ENCODE assay signal across 10 mouse cellular contexts in the genomic region with DNA sequence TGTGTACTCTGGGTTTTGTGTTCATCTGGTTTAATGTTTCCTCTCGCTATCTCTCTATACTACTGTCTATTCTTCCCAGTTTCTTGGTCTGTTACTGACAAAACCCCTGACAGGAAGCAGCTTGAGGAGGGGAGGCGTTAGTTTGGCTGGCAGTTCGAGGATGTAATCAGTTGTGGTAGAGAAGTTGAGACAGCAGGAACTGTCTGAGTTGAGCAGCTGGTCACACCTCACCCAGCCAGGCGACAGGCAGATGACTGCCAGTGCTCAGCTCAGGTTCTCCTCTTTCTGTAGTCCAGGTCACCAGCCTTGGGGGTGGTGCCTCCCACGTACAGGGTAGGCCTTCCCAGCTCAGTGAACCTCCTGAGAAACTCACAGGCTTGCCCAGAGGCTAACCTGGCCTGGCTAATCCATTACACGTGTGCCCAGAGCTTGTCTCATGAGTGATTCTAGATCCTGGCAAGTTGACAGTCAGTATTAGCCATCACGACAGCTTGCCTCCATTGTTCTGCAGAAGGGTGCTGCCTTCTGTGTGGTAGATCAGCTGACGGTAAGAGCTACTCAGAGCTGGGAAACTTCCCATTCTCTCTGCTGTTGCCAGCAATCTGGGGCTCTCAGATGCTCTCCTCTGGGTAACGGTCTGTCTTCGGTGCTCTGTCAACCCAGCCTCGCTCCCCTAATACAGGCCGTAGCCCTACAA. TPM values are rescaled to one million over a fixed set of nuclear protein-coding genes. Genes with fewer than 3 reads are reported as not detected.
DNase-seq lines count a peak whose midpoint lies in the region; ATAC-seq and TF ChIP-seq lines count a peak whose summit lies in the region.
"Had no signal": no experiment of that assay in that cellular context is flagged by ENCODE, and none has a peak within 500 bp of the region (broad histone marks: within the 10 kb centered on the region; RNA-seq: fewer than 3 reads in every experiment).

No protein-coding gene starts in this region.

- TF ChIP-seq CTCF in hindbrain, postnatal 0 days (IDR thresholded peaks at IDR 0.05; ENCODE audit: low read depth), result no peak
- no peak for TF ChIP-seq CTCF in liver, embryonic 14.5 days (IDR thresholded peaks at IDR 0.05; ENCODE audit: low read depth)

- H3K27me3 ChIP-seq in hindbrain, postnatal 0 days (ENCODE audit: insufficient read depth, low read length), result no peaks in the 10 kb centered on the region
- H3K27me3 ChIP-seq in hindbrain, embryonic 10.5 days (ENCODE audit: insufficient read depth, poor library complexity, severe bottlenecking), result no peaks in the 10 kb centered on the region
- H3K27me3 ChIP-seq in liver, embryonic 14.5 days (ENCODE audit: control insufficient read depth, insufficient read depth, low read length), result no peaks in the 10 kb centered on the region
- no peaks in the 10 kb centered on the region for H3K27me3 ChIP-seq in midbrain, embryonic 14.5 days (ENCODE audit: control insufficient read depth, insufficient read depth, low read length)

- H3K9ac ChIP-seq in hindbrain, postnatal 0 days (replicated peaks; ENCODE audit: low read length), result no peak overlapping the region
- H3K9ac ChIP-seq in liver, embryonic 14.5 days (replicated peaks), result no peak overlapping the region
- H3K9ac ChIP-seq in midbrain, embryonic 14.5 days (replicated peaks; ENCODE audit: low read length), result no peak overlapping the region

- peaks cover 57% of the 10 kb centered on the region for H3K36me3 ChIP-seq in hindbrain, postnatal 0 days (ENCODE audit: insufficient read depth, low read length)
- peaks cover 73% of the 10 kb centered on the region for H3K36me3 ChIP-seq in hindbrain, embryonic 10.5 days
- no peaks in the 10 kb centered on the region; the same call in 1 of the 2 replicates for H3K36me3 ChIP-seq in liver, embryonic 14.5 days (replicated peaks; ENCODE audit: control insufficient read depth, insufficient read depth, low read depth)
- H3K36me3 ChIP-seq in midbrain, embryonic 14.5 days (ENCODE audit: control insufficient read depth, insufficient read depth, low read length), result peaks cover 66% of the 10 kb centered on the region

- H3K27ac ChIP-seq in hindbrain, postnatal 0 days, result no peak overlapping the region
- H3K27ac ChIP-seq in hindbrain, embryonic 10.5 days, result no peak overlapping the region
- H3K27ac ChIP-seq in liver, embryonic 14.5 days, result no peak overlapping the region
- no peak overlapping the region for H3K27ac ChIP-seq in midbrain, embryonic 14.5 days (replicated peaks; ENCODE audit: low read depth, low read length)
- H3K27ac ChIP-seq: heart, adult 2 months had no signal

- H3K4me2 ChIP-seq in hindbrain, postnatal 0 days (ENCODE audit: low read depth, low read length), result no peak overlapping the region
- H3K4me2 ChIP-seq in liver, embryonic 14.5 days (ENCODE audit: low read depth), result no peak overlapping the region
- no peak overlapping the region for H3K4me2 ChIP-seq in midbrain, embryonic 14.5 days (ENCODE audit: low read length)

- 72% methylated on average over 12 of the region's 12 CpGs for WGBS in hindbrain, postnatal 0 days
- WGBS in hindbrain, embryonic 10.5 days, result 91% methylated on average over 12 of the region's 12 CpGs
- WGBS in liver, embryonic 14.5 days (ENCODE audit: insufficient replicate concordance), result 40% methylated on average over 12 of the region's 12 CpGs
- 89% methylated on average over 12 of the region's 12 CpGs for WGBS in midbrain, embryonic 14.5 days

- H3K4me1 ChIP-seq in hindbrain, postnatal 0 days (ENCODE audit: insufficient read depth, low read length), result no peaks in the 10 kb centered on the region
- H3K4me1 ChIP-seq in hindbrain, embryonic 10.5 days (replicated peaks), result no peaks in the 10 kb centered on the region
- H3K4me1 ChIP-seq in liver, embryonic 14.5 days (replicated peaks; ENCODE audit: control insufficient read depth in 2 of 2, insufficient read depth in 2 of 2, low read length in 1 of 2), result 0 out of 4 replicates have a peak, but pooled peaks cover 0 to 3% of the 10 kb centered on the region in 2 experiments
- H3K4me1 ChIP-seq in midbrain, embryonic 14.5 days (ENCODE audit: control insufficient read depth, insufficient read depth, low read length), result no peaks in the 10 kb centered on the region

- no peak overlapping the region for H3K4me3 ChIP-seq in hindbrain, postnatal 0 days (ENCODE audit: low read length)
- H3K4me3 ChIP-seq in hindbrain, embryonic 10.5 days, result no peak overlapping the region
- no peak overlapping the region for H3K4me3 ChIP-seq in liver, embryonic 14.5 days (ENCODE audit: insufficient read depth in 1 of 2, low read depth in 2 of 2, low read length in 2 of 2)
- H3K4me3 ChIP-seq in midbrain, embryonic 14.5 days (replicated peaks; ENCODE audit: low read depth, low read length), result no peak overlapping the region
- H3K4me3 ChIP-seq: heart, adult 2 months had no signal

- peak; percentile 61 for ATAC-seq in hindbrain, postnatal 0 days
- peak; percentile 65 for ATAC-seq in liver, embryonic 14.5 days (ENCODE audit: insufficient read depth)
- ATAC-seq in midbrain, embryonic 14.5 days (ENCODE audit: low FRiP score, low TSS enrichment), result no peak

- TF ChIP-seq EP300 in liver, embryonic 14.5 days (IDR thresholded peaks at IDR 0.05; ENCODE audit: low read depth), result no peak

- DNase-seq in hindbrain, postnatal 0 days (ENCODE audit: low spot score), result peak; percentile 23
- DNase-seq in hindbrain, embryonic 10.5 days (ENCODE audit: low spot score), result no peak
- DNase-seq in frontal cortex, postnatal 14 days (ENCODE audit: low spot score in 2 of 2), result peak; percentile 6 to 29
- no peak for DNase-seq in liver, embryonic 14.5 days (ENCODE audit: low read depth in 3 of 3, low spot score in 3 of 3)
- DNase-seq in thymus, postnatal 36 days, result peak; percentile 64 to 80
- DNase-seq in midbrain, embryonic 14.5 days, result no peak
- no peak for DNase-seq in urinary bladder, adult 18-20 months (ENCODE audit: low spot score in 2 of 2)
- DNase-seq in adrenal gland, postnatal 4 days (ENCODE audit: low spot score in 2 of 2), result no peak
- DNase-seq: heart, adult 2 months; lung, adult 18-20 months had no signal

- no peaks in the 10 kb centered on the region for H3K9me3 ChIP-seq in hindbrain, postnatal 0 days (ENCODE audit: low read length)
- no peaks in the 10 kb centered on the region for H3K9me3 ChIP-seq in hindbrain, embryonic 10.5 days
- H3K9me3 ChIP-seq in liver, embryonic 14.5 days (ENCODE audit: control insufficient read depth, low read length), result no peaks in the 10 kb centered on the region
- no peaks in the 10 kb centered on the region for H3K9me3 ChIP-seq in midbrain, embryonic 14.5 days (ENCODE audit: control insufficient read depth, low read length)

RNA-seq across cellular contexts. Expression of a gene that starts 47.6 kb away (rescaled TPM):
- total RNA-seq in hindbrain, postnatal 0 days (2014; rRNA removed), result 14.6 and 15.4 TPM in 2 replicates
- polyA plus RNA-seq in hindbrain, postnatal 0 days (2015; fragmentation: Nextera tagmentation; extraction: Ambion mirVana), result 6.1 and 7.4 TPM in 2 replicates
- polyA plus RNA-seq in hindbrain, embryonic 10.5 days (2016; fragmentation: Nextera tagmentation; extraction: Ambion mirVana), result 9.9 and 11.0 TPM in 2 replicates
- polyA plus RNA-seq in liver, embryonic 14.5 days (2012; rRNA removed), result 1.7 and 2.7 TPM in 2 replicates
- 2.4 and 2.8 TPM in 2 replicates for polyA plus RNA-seq in liver, embryonic 14.5 days (2014; fragmentation: Nextera tagmentation; extraction: Ambion mirVana)
- 10.6 and 11.5 TPM in 2 replicates for polyA plus RNA-seq in midbrain, embryonic 14.5 days (2014; fragmentation: Nextera tagmentation; extraction: Ambion mirVana)
- total RNA-seq in adrenal gland, postnatal 4 days (2021), result 10 to 100 TPM; 22.9 to 24.5 TPM

RNA-seq across cellular contexts. Expression of a gene that starts 49.8 kb away (rescaled TPM):
- 3.8 and 6.3 TPM in 2 replicates for total RNA-seq in hindbrain, postnatal 0 days (2014; rRNA removed)
- 3.4 and 3.6 TPM in 2 replicates for polyA plus RNA-seq in hindbrain, postnatal 0 days (2015; fragmentation: Nextera tagmentation; extraction: Ambion mirVana)
- polyA plus RNA-seq in hindbrain, embryonic 10.5 days (2016; fragmentation: Nextera tagmentation; extraction: Ambion mirVana), result 0.08 and 0.14 TPM in 2 replicates
- not detected in 2 replicates for polyA plus RNA-seq in liver, embryonic 14.5 days (2012; rRNA removed)
- not detected in 2 replicates for polyA plus RNA-seq in liver, embryonic 14.5 days (2014; fragmentation: Nextera tagmentation; extraction: Ambion mirVana)
- polyA plus RNA-seq in midbrain, embryonic 14.5 days (2014; fragmentation: Nextera tagmentation; extraction: Ambion mirVana), result 1.3 and 2.0 TPM in 2 replicates
- not detected for total RNA-seq in adrenal gland, postnatal 4 days (2021)
- total RNA-seq: heart, adult 2 months had no signal
- polyA plus RNA-seq: heart, adult 2 months had no signal

Comparison
In these comparisons a context has a peak if more than half of its experiments do, and no peak if none do; other contexts are left out.
1. DNase-seq: peak in hindbrain, postnatal 0 days (single experiment), frontal cortex, postnatal 14 days (2 of 2) and thymus, postnatal 36 days (2 of 2); none in hindbrain, embryonic 10.5 days (single experiment), liver, embryonic 14.5 days (0 of 3), midbrain, embryonic 14.5 days (single experiment), urinary bladder, adult 18-20 months (0 of 2) and adrenal gland, postnatal 4 days (0 of 2).